Mouse (Mus musculus) adipocyte (in vitro differentiated cells): ENCODE results near the gene Lgi2.

Source experiments
- DNase-seq: peaks from one replicate; pipeline ENCODE4 v3.0.0-alpha.2; 2016; ENCODE audit warnings: low spot score

Lgi2 gene

GRCm38 (mm10) chr5:52565813-52566531 lies at the start of gene Lgi2:
Gene Lgi2, minus strand, starts transcription at chr5:52566462.
- DNase-seq = no peak

- DNase-seq = no peak
Measured at GRCm38 (mm10) chr5:52615421-52615820, 49.2 kb upstream of the Lgi2 start.

GRCm38 (mm10) chr5:52614686-52615085 lies 48.4 kb upstream of the Lgi2 start:
- no peak for DNase-seq

GRCm38 (mm10) chr5:52612776-52613175 lies 46.5 kb upstream of the Lgi2 start:
- no peak for DNase-seq

GRCm38 (mm10) chr5:52611315-52611895 lies 45.1 kb upstream of the Lgi2 start:
- DNase-seq = peak; percentile 73

DNA sequence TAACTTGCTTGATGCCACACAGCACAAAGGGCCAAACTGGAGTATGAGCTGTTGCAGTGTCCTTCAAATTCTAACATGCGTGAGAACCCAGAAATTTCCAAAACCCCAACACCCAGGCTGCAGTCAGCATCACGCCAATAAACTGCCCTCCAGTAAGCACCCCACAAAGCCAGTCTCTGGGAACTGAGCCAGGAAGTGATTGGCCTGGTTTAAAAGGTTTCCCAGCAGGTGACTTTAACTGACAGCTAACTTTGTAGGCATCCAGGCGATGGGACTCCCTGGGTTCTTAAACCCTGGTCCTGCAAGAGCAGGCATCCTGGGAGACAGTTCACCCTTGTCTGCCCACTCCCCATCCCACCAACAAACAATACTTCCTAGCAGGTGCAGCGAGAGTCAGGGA lies 44.0 kb upstream of the Lgi2 start:
- no peak for DNase-seq

DNA sequence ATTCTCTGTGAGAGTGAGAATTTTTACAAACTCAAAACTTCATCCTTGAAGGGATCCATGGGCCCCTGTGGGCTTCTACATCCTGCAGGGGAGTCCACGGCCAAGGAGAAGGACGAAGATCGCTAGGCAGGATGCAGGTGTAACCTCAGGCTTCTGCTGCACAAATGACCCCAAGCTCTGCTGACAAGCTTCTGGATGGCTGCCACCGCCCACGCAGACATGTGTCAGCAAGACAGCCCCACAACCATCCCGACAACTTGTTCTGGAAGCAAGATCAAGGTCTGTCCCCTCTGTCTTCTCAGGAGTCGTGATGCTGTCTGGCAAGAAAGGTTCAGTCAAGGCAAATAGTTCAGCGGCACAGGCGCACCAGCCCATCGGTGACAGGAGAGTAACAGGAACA lies 43.4 kb upstream of the Lgi2 start:
- no peak for DNase-seq

GRCm38 (mm10) chr5:52604582-52605041 lies 38.4 kb upstream of the Lgi2 start:
- DNase-seq = peak; percentile 26

GRCm38 (mm10) chr5:52590612-52591011 lies 24.4 kb upstream of the Lgi2 start:
- no peak for DNase-seq

GRCm38 (mm10) chr5:52588650-52589049 lies 22.4 kb upstream of the Lgi2 start:
- DNase-seq = no peak

- DNase-seq = peak; percentile 66
Measured at GRCm38 (mm10) chr5:52587291-52587733, 21.1 kb upstream of the Lgi2 start.

DNA sequence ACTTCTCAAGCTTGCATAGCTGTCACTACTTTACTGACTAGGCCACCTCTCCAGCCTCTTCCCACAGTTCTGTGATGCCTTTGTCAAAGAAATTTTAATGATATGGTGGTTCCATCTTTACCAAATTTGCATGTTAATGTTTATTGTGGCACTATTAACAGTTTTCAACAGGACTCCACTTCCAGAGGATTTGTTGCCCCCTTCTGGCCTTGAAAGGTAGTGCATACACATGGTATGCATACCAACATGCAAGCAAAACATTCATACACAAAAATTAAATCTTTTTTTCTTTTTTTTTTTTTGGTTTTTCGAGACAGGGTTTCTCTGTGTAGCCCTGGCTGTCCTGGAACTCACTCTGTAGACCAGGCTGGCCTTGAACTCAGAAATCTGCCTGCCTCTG lies 6.3 kb upstream of the Lgi2 start:
- DNase-seq = no peak

DNA sequence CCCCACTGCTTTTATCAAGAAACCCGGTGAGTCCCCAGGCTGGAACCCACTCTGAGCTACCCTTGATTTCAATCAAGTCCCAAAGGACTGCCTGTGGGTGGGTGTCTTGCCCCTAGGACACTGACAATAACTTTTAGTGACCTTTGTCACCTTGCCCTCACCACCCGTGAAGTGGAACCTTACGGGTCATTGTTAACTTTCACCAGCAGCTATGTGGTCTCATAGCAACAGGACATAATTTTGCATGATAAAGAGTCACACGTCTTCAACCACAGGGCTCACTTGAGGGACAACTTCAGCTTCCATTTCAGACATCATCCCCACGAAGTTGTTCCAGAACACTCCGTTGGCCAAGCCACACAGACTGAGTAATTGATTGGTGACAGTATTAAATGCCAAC lies 4.5 kb upstream of the Lgi2 start:
- no peak for DNase-seq

DNA sequence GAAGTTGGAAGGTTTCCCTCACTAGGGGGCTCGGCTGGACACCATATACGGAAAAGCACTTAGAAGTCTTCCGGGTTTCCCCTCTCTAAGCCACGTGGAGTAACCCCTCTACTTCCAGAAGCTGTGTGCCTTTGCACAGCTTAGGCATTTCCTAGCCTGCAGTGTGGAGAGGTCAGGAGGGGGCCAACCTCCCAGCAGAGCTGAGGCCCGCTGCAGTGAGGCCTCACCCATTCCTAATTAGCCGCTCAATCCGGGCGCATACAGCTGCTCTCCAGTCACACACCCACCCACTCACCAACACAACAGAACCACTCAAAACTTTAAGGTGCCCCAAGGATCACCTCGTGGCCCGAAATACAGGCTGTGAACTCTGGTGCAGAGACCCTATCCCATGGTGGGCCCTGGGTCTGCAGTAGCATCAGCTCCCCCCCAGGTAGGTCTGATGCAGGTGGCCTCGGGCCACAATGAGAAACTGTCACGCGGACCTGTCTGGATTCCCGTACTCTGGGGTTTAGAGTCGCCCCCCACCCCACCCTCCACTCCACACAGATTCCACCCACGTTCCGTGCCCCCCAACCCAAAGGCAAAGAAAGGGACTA lies 949 bp downstream of the Lgi2 start:
- no peak for DNase-seq

- no peak for DNase-seq
Measured at GRCm38 (mm10) chr5:52564351-52564750, 1.9 kb downstream of the Lgi2 start.

DNA sequence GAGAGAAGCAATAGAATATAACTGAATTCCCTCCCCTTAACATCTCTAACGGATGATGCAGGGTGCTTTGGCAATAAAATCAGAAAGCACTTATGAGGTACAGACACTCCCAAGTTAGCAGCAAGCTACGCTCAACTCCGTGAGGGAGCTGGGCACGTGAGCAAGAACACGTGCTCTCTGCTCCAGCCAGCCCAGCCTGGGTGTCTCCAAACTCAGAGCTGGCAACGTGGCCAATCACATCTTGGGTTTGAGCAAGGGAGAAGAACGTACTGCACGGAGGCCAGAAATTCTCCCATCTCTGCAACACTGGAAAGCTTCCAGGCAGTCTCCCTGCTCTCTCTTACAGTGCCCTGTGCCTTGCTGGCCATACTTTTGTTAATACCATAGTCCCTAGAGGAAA lies 6.0 kb downstream of the Lgi2 start:
- no peak for DNase-seq

GRCm38 (mm10) chr5:52555526-52555925 lies 10.7 kb downstream of the Lgi2 start:
- no peak for DNase-seq

- no peak for DNase-seq
Measured at GRCm38 (mm10) chr5:52551318-52551632, 15.0 kb downstream of the Lgi2 start.

DNA sequence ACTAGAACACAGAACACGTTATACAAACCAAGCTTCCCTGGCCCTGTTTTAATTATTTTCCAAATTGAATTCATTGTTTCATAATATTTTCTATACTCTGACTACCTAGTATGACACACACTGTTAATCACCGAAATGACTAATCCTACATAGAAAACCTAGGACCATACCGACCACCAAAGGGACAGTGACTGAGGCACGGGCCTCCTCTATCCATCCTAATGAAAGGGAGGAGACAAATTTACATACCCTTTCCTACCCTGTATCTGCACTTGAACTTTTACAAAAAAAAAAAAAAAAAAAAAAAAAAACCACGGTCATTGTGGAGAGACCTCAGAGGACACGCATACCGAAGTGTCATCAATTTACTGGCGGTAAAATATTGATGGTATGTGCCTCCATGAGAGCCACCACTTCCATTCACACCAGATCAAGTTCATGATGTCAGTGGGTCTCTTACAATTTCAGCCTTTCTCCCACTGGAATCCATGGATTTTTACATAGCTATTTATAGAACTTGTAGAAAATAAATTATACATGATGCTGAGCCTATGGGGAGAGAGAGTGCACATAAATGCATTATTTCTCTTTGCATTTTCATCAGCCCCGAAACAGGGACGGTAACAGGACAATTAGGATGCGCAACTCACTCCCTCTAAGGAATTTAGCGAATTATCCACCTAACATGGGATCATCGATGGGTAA lies 15.5 kb downstream of the Lgi2 start:
- DNase-seq = no peak

DNA sequence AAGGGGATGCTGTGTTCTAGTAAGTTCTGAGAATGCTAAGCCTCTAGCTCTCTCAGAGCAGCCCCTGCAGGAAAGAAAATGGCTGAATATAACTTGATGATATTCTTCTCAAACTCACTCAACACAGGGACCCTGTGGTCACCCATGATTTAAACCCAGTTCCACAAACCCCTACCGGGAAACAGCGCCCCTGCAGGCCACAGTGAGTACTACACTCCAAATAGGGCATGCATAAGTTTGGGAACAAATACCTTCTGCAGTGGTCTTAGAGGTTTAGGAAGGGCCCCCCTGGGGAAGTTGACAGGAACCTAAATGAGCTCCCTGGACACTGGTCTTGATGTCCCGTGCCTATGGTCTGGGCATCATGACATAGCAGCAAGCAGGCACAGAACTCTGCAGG lies 19.3 kb downstream of the Lgi2 start:
- DNase-seq = no peak

DNA sequence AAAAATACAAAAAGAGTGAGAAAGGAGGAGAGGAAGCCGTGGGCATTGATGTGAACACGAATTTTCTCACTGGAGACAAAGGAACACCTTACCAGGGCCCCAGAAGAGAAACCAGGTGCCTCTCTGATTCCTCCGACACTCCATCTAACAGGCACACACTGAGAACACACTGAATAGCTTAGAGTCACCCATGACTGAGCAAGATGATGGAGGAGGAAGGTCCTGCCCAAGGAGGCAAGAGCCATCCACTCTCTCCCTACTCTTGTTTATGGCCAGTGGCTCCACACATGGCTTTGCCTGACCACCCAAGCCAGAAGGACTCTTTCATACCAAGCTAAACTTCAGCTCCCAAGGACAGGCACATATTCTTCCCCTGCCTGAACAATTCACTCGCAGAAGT lies 22.5 kb downstream of the Lgi2 start:
- no peak for DNase-seq

DNA sequence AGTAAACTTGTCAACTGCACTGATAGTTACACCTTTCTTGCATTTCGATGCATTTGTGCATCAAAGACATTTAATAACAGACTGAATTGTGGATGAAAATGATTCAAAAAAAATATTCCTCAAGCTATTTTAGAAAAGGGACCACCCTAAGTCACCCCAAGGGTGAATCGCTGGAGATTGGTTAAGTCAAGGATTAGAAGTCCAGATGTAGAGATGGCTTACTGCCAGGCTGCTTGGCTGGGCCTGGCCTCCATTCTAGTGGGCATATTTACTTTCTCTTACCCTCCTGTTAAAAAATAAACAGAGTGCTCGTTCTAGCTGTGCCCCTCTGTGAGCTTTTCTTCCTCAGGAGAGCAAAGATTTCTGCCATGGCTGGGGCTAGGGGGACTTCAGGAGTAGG lies 26.1 kb downstream of the Lgi2 start:
- no peak for DNase-seq

GRCm38 (mm10) chr5:52539483-52539882 lies 26.8 kb downstream of the Lgi2 start:
- peak; percentile 29 for DNase-seq
